Mouse (Mus musculus): ENCODE results near the gene Ceacam16. TPM values are rescaled to one million over a fixed set of nuclear protein-coding genes. Genes with fewer than 3 reads are reported as not detected.

The Ceacam16 gene
- polyA plus RNA-seq, 1 experiment from 2014 or later = not detected

Other genes with a start within 250 kb of the Ceacam16 start
- 9.9 and 11.5 TPM in 2 replicates for gene Relb, start 231.9 kb downstream of the Ceacam16 start, polyA plus RNA-seq (2014; fragmentation: Nextera tagmentation; extraction: Ambion mirVana)
- 77.9 and 87.9 TPM in 2 replicates for gene Clptm1, start 196.3 kb downstream of the Ceacam16 start, polyA plus RNA-seq (2014; fragmentation: Nextera tagmentation; extraction: Ambion mirVana)
- gene Apoc2, start 183.4 kb downstream of the Ceacam16 start, polyA plus RNA-seq (2014; fragmentation: Nextera tagmentation; extraction: Ambion mirVana) = 0.78 and 0.80 TPM in 2 replicates
- gene Gm44805, start 179.9 kb downstream of the Ceacam16 start, polyA plus RNA-seq (2014; fragmentation: Nextera tagmentation; extraction: Ambion mirVana) = not detected in 2 replicates
- gene Apoc4, start 179.8 kb downstream of the Ceacam16 start, polyA plus RNA-seq (2014; fragmentation: Nextera tagmentation; extraction: Ambion mirVana) = not detected in 2 replicates
- gene Apoc1, start 168.6 kb downstream of the Ceacam16 start, polyA plus RNA-seq (2014; fragmentation: Nextera tagmentation; extraction: Ambion mirVana) = 16.1 and 19.0 TPM in 2 replicates
- gene Apoe, start 162.1 kb downstream of the Ceacam16 start, polyA plus RNA-seq (2014; fragmentation: Nextera tagmentation; extraction: Ambion mirVana) = 482 and 510 TPM in 2 replicates
- 114 and 125 TPM in 2 replicates for gene Tomm40, start 145.9 kb downstream of the Ceacam16 start, polyA plus RNA-seq (2014; fragmentation: Nextera tagmentation; extraction: Ambion mirVana)
- 55.2 and 62.0 TPM in 2 replicates for gene Nectin2, start 110.8 kb downstream of the Ceacam16 start, polyA plus RNA-seq (2014; fragmentation: Nextera tagmentation; extraction: Ambion mirVana)
- gene Bcam, start 90.3 kb downstream of the Ceacam16 start, polyA plus RNA-seq (2014; fragmentation: Nextera tagmentation; extraction: Ambion mirVana) = 101 and 114 TPM in 2 replicates
- gene Cblc, start 64.5 kb downstream of the Ceacam16 start, polyA plus RNA-seq (2014; fragmentation: Nextera tagmentation; extraction: Ambion mirVana) = 4.7 TPM in 2 replicates
- 4.3 and 4.6 TPM in 2 replicates for gene Bcl3, start 38.5 kb downstream of the Ceacam16 start, polyA plus RNA-seq (2014; fragmentation: Nextera tagmentation; extraction: Ambion mirVana)
- 0.69 and 0.75 TPM in 2 replicates for gene Gm19345, start 9.3 kb downstream of the Ceacam16 start, polyA plus RNA-seq (2014; fragmentation: Nextera tagmentation; extraction: Ambion mirVana)
- 1.2 TPM in 2 replicates for gene Ceacam19, start 26.7 kb upstream of the Ceacam16 start, polyA plus RNA-seq (2014; fragmentation: Nextera tagmentation; extraction: Ambion mirVana)
- gene Pvr, start 59.9 kb upstream of the Ceacam16 start, polyA plus RNA-seq (2014; fragmentation: Nextera tagmentation; extraction: Ambion mirVana) = 9.0 and 10.2 TPM in 2 replicates
- not detected in 2 replicates for gene Igsf23, start 89.5 kb upstream of the Ceacam16 start, polyA plus RNA-seq (2014; fragmentation: Nextera tagmentation; extraction: Ambion mirVana)
- not detected in 2 replicates for gene Ceacam20, start 104.1 kb upstream of the Ceacam16 start, polyA plus RNA-seq (2014; fragmentation: Nextera tagmentation; extraction: Ambion mirVana)
- gene Nlrp9b, start 130.2 kb upstream of the Ceacam16 start, polyA plus RNA-seq (2014; fragmentation: Nextera tagmentation; extraction: Ambion mirVana) = not detected in 2 replicates
- gene Vmn1r91, start 238.4 kb upstream of the Ceacam16 start, polyA plus RNA-seq (2014; fragmentation: Nextera tagmentation; extraction: Ambion mirVana) = not detected in 2 replicates

All from embryonic facial prominence, embryonic 14.5 days (tissue).